Mouse (Mus musculus): ENCODE results near the gene Rgs11. TPM values are rescaled to one million over a fixed set of nuclear protein-coding genes. Genes with fewer than 3 reads are reported as not detected.
"Not testable (repeated sequence)": the region's sequence is repeated elsewhere in the genome, so short reads cannot be mapped to it uniquely, and the experiment has no call there.

Rgs11 gene
- total and polyA plus RNA-seq, 3 experiments: 0.31 to 3.5 (median 0.34) TPM

- 94% methylated on average over 5 of the region's 5 CpGs for WGBS
- TF ChIP-seq CTCF (IDR thresholded peaks at IDR 0.05): no peak
- no peak for TF ChIP-seq POLR2A (IDR thresholded peaks at IDR 0.05; ENCODE audit: insufficient read depth, low read depth, low read length)
- no peak for TF ChIP-seq EP300 (IDR thresholded peaks at IDR 0.05; ENCODE audit: insufficient read depth, low read depth, low read length)
- Histone ChIP-seq H3K79me2 (replicated peaks; ENCODE audit: control insufficient read depth, insufficient read depth, low read length) (no peaks in the 10 kb centered on the region), H3K27me3 (ENCODE audit: control insufficient read depth, insufficient read depth, low read length) (no peaks in the 10 kb centered on the region), H3K4me3 (no peak overlapping the region), H3K4me1 (ENCODE audit: control insufficient read depth, insufficient read depth, low read length) (no peaks in the 10 kb centered on the region; the same call in 1 of the 2 replicates), H3K36me3 (ENCODE audit: control insufficient read depth, insufficient read depth, low read length) (peaks cover 2% of the 10 kb centered on the region; the same call in 1 of the 2 replicates), H3K27ac (no peak overlapping the region), H3K9ac (ENCODE audit: low read depth, low read length) (no peak overlapping the region)
- no peak for DNase-seq
- intact Hi-C loops (cut with DNase I): no loop called here
These were observed 15.2 kb upstream of the Rgs11 start for GRCm38 (mm10) chr17:26187592-26187991.

GRCm38 (mm10) chr17:26188091-26188805 lies 14.5 kb upstream of the Rgs11 start:
- 91% methylated on average over 11 of the region's 11 CpGs for WGBS
- intact Hi-C loops (cut with DNase I): no loop called here
- Histone ChIP-seq H3K27me3 (ENCODE audit: control insufficient read depth, insufficient read depth, low read length) (no peaks in the 10 kb centered on the region), H3K27ac (no peak overlapping the region), H3K4me1 (ENCODE audit: control insufficient read depth, insufficient read depth, low read length) (no peaks in the 10 kb centered on the region; the same call in 1 of the 2 replicates), H3K36me3 (ENCODE audit: control insufficient read depth, insufficient read depth, low read length) (peaks cover 2% of the 10 kb centered on the region; the same call in 1 of the 2 replicates), H3K79me2 (replicated peaks; ENCODE audit: control insufficient read depth, insufficient read depth, low read length) (no peaks in the 10 kb centered on the region), H3K9ac (ENCODE audit: low read depth, low read length) (no peak overlapping the region), H3K4me3 (no peak overlapping the region)
- no peak for DNase-seq
- TF ChIP-seq EP300 (IDR thresholded peaks at IDR 0.05; ENCODE audit: insufficient read depth, low read depth, low read length) (no peak), CTCF (IDR thresholded peaks at IDR 0.05) (no peak), POLR2A (IDR thresholded peaks at IDR 0.05; ENCODE audit: insufficient read depth, low read depth, low read length) (no peak)

DNA sequence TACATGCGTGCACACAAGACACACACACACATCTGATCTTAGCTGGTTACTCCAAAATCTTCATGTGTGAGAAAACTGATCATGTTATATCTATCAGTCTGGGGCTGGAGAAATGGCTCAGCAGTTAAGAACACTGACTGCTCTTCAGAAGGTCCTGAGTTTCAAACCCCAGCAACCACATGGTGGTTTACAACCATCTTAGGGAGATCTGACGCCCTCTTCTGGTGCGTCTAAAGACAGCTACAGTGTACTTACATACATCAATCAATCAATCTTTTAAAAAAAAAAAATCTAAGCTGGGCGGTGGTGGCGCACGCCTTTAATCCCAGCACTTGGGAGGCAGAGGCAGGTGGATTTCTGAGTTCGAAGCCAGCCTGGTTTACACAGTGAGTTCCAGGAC lies 11.3 kb upstream of the Rgs11 start:
- H3K79me2 ChIP-seq (replicated peaks; ENCODE audit: control insufficient read depth, insufficient read depth, low read length); H3K27ac ChIP-seq; H3K4me1 ChIP-seq (ENCODE audit: control insufficient read depth, insufficient read depth, low read length); intact Hi-C loops (cut with DNase I); H3K36me3 ChIP-seq (ENCODE audit: control insufficient read depth, insufficient read depth, low read length); DNase-seq; H3K27me3 ChIP-seq (ENCODE audit: control insufficient read depth, insufficient read depth, low read length); H3K9ac ChIP-seq (ENCODE audit: low read depth, low read length); H3K4me3 ChIP-seq: not testable (repeated sequence)
- 89% methylated on average over 7 of the region's 7 CpGs for WGBS

DNA sequence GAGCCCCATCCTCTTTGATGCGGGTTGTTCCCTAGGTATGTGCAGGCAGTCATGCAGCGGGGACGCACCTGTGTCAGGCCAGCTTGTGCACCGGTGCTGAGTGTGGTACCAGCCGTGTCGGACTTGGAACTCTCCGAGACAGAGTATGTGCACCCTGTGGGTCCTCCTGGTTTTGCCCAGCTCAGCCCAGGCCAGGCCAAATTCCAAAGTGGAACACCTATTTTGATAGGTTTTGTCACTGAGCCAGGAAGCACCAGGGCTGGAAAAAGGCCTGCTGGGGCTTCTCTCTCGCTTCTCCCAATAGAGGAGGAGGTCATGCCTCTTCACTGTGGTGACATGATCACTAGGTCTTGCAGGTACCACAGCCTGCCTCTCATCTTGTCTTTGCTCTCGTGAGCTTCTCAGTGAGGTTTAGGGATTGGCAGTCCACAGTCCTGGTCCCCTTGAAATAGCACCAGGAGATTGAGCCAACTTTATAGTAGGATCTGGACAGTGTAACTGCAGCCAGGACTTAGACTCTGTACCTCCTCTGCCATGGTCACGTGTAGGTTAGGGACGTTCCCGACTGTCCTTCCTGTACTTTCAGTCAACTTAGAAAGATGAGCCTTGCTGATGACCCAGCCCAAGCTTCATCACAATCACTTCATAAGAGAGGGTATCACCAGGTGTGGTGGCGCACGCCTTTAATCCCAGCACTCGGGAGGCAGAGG lies 10.1 kb upstream of the Rgs11 start:
- H3K27ac ChIP-seq: no peak overlapping the region
- intact Hi-C loops (cut with DNase I): no loop called here
- DNase-seq: no peak
- H3K27me3 ChIP-seq (ENCODE audit: control insufficient read depth, insufficient read depth, low read length): no peaks in the 10 kb centered on the region
- no peaks in the 10 kb centered on the region for H3K79me2 ChIP-seq (replicated peaks; ENCODE audit: control insufficient read depth, insufficient read depth, low read length)
- no peak overlapping the region for H3K4me3 ChIP-seq
- no peaks in the 10 kb centered on the region; the same call in 1 of the 2 replicates for H3K4me1 ChIP-seq (ENCODE audit: control insufficient read depth, insufficient read depth, low read length)
- 85% methylated on average over 15 of the region's 15 CpGs for WGBS
- TF ChIP-seq CTCF (IDR thresholded peaks at IDR 0.05) (no peak), EP300 (IDR thresholded peaks at IDR 0.05; ENCODE audit: insufficient read depth, low read depth, low read length) (no peak), POLR2A (IDR thresholded peaks at IDR 0.05; ENCODE audit: insufficient read depth, low read depth, low read length) (no peak)
- H3K36me3 ChIP-seq (ENCODE audit: control insufficient read depth, insufficient read depth, low read length): peaks cover 2% of the 10 kb centered on the region; the same call in 1 of the 2 replicates
- H3K9ac ChIP-seq (ENCODE audit: low read depth, low read length): no peak overlapping the region

DNA sequence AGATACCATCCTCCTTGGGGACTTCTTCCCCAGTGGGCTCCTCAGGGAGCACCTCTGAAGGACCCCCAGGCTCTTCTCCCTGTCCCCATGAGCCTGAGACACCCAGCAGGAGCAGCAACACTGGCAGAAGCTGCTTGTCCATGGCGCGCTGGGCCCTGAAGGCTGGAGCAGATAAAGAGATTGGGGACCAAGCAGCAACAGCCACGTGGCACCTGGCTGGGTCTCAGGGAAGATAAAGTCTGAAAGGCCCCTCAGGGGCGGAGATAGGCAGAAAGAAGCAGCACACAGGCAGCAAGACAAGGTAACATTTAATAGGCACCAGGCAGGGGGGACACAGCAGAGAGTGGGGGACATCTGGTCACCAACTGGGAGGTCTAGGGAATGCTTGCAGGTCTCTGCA lies 3.9 kb upstream of the Rgs11 start, which contains the start of gene Pdia2:
Gene Pdia2, minus strand, starts transcription at position 196 of the 400 bp plus-strand sequence.
- no peak for DNase-seq
- H3K4me1 ChIP-seq (ENCODE audit: control insufficient read depth, insufficient read depth, low read length): 0 out of 2 replicates have a peak, but pooled peaks cover 1% of the 10 kb centered on the region
- H3K9ac ChIP-seq (ENCODE audit: low read depth, low read length): no peak within 1 kb of the TSS
- TF ChIP-seq EP300 (IDR thresholded peaks at IDR 0.05; ENCODE audit: insufficient read depth, low read depth, low read length): no peak
- no peak for TF ChIP-seq CTCF (IDR thresholded peaks at IDR 0.05)
- no peak for TF ChIP-seq POLR2A (IDR thresholded peaks at IDR 0.05; ENCODE audit: insufficient read depth, low read depth, low read length)
- H3K27ac ChIP-seq: no peak within 1 kb of the TSS
- intact Hi-C loops (cut with DNase I): loop anchor here (1.0 kb wide), 1 partner anchor 29 kb away; no protein-coding TSS in a partner anchor
- peaks cover 2% of the 10 kb centered on the region; the same call in 1 of the 2 replicates for H3K27me3 ChIP-seq (ENCODE audit: control insufficient read depth, insufficient read depth, low read length)
- no peaks in the 10 kb centered on the region for H3K36me3 ChIP-seq (ENCODE audit: control insufficient read depth, insufficient read depth, low read length)
- WGBS: 60% methylated on average over 4 of the region's 4 CpGs
- H3K4me3 ChIP-seq: no peak within 1 kb of the TSS
- no peaks in the 10 kb centered on the region for H3K79me2 ChIP-seq (replicated peaks; ENCODE audit: control insufficient read depth, insufficient read depth, low read length)

All from heart, adult 2 months (tissue).